Mouse (Mus musculus): ENCODE results near the gene Chd3. TPM values are rescaled to one million over a fixed set of nuclear protein-coding genes. Genes with fewer than 3 reads are reported as not detected.
A peak's percentile ranks its signal among the peaks of the same experiment; 100 is the strongest.

Chd3 gene
- 21.9 and 25.7 TPM in 2 replicates for polyA plus RNA-seq (2011; ENCODE audit: insufficient read depth, insufficient read length, low read depth, missing spikeins)

DNA sequence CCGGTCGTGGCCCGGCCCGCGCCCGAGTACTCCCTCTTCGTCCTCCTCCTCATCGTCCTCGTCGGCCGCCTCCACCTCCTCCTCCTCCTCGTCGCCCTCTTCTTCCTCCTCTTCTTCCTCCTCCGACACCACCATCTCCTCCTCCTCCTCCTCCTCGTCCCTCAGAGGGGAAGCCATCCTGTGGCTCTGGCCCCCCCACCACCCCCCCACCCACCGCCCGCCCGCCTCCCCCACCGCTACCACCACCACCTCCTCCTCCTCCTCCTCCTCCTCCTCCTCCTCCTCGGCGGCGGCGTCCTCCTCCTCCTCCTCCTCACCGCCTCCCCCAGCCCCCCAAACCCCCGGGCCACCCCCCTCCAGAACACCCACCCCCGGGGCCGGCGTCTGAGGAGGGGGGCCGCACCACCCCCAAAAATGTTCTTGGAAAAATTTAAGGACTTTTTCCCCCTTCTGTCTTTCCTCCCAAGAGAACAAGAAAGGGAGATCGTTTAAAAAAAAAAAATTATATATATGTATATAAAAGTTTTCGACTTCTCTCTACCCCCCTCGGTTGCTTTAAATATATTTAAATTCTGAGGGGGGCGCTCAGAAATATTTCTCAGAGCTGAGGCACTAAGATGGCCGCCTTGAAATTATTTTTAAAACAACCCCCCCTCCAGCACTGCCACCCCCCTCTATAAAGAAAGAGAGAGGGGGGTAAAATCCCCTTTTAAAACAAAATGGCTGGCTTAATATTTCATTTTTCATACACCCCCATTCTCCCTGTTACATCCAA is at the start of gene Chd3:
Gene Chd3 (minus strand): TSS at position 192 of the 775 bp plus-strand sequence.
- H3K36me3 ChIP-seq (ENCODE audit: control insufficient read depth, insufficient read depth, low read length, poor library complexity, severe bottlenecking): no peaks in the 10 kb centered on the region
- H3K9me3 ChIP-seq (replicated peaks; ENCODE audit: control insufficient read depth, insufficient read depth, low read length, poor library complexity, severe bottlenecking): no peaks in the 10 kb centered on the region
- H3K4me3 ChIP-seq (ENCODE audit: low read depth, low read length): peak within 1 kb of the TSS; percentile 81
- peak within 1 kb of the TSS; percentile 96 for H3K9ac ChIP-seq (ENCODE audit: low read depth, poor library complexity, severe bottlenecking)
- H3K27ac ChIP-seq (ENCODE audit: insufficient read depth, low read length): no peak within 1 kb of the TSS
- H3K4me1 ChIP-seq (ENCODE audit: control insufficient read depth, insufficient read depth, low read length): peaks cover 4% of the 10 kb centered on the region
- TF ChIP-seq EP300 (IDR thresholded peaks at IDR 0.05; ENCODE audit: insufficient read depth, low read depth, low read length) (no peak), POLR2A (IDR thresholded peaks at IDR 0.05; ENCODE audit: insufficient read depth, low read length) (no peak), CTCF (IDR thresholded peaks at IDR 0.05; ENCODE audit: low read depth, low read length) (no peak)
- peaks cover 14% of the 10 kb centered on the region for H3K27me3 ChIP-seq (ENCODE audit: control insufficient read depth, insufficient read depth, low read length, poor library complexity, severe bottlenecking)

DNA sequence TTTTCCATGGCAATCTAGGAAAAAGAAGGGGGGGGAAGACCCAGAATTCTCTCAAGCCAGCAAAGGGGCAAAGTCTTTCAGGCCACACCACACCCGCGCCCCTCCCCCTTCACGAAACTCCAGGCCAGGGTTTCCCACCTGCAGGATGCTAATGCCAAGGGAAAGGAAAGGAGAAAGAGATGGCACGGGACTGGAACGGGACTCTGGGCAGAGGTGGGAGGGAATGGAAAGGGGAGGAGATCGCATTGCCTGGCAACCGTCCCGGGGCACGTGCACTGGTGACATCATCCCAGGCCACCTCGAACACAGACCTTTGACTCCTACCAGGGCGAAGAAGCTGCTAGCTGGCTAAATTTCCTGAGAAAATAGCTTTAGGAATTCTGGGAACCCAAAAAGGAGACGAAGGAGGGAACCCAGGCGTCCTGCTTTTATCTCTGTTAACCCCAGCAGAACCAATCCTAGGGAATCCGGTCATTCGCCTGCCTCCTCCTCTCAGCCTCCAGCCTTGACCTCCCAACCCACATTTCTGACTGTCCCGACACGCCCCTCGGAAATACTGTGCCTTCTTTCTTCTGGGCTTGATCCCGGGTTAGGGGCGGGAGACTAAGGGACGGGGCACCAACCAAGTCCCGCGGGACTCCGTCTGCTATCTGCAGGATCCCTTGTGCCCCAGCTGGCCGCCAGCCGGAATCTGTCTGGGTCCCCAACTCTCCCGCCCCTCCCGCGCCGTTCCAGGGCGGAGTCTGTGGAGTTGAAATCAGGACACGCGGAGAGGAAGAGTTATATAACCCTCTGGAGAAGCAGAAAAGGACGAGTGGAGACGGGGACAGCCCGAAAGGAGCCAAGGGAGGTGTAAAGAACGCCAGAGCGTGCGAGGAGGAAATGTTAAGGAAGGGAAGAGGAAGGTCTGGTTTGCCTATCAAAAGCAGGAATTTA is 48.5 kb upstream of the Chd3 start:
- peak; percentile 97 for TF ChIP-seq EP300 (IDR thresholded peaks at IDR 0.05; ENCODE audit: insufficient read depth, low read depth, low read length)
- TF ChIP-seq POLR2A (IDR thresholded peaks at IDR 0.05; ENCODE audit: insufficient read depth, low read length): no peak
- no peak for TF ChIP-seq CTCF (IDR thresholded peaks at IDR 0.05; ENCODE audit: low read depth, low read length)
- peaks cover 15% of the 10 kb centered on the region for H3K4me1 ChIP-seq (ENCODE audit: control insufficient read depth, insufficient read depth, low read length)
- peak overlapping the region; percentile 81 for H3K27ac ChIP-seq (ENCODE audit: insufficient read depth, low read length)

DNA sequence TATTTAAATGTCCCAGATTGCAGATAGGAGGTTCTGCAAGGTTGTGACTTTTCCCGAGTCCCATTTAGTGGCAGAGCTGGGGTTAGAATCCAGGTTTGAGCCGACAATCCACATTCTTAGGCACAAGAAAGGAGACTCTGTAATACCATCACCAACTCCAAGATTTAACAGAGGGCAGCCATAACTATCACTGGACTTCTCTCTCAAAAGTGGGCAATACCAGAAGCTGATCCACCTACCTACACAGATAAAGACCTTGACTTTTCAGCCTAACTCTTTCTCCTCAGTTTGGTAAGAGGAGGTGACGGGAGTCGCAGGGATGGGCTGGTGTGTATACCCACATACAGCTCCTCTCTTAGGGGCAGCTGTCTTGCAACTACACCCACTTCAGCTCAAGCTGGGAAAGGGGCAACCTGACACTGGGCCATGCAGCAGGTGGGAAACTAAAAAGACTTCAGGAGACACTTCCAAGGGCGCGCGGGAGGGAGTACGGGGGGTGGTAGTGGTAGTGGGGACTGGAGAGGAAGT is 47.8 kb upstream of the Chd3 start:
- H3K4me1 ChIP-seq (ENCODE audit: control insufficient read depth, insufficient read depth, low read length): peaks cover 15% of the 10 kb centered on the region
- no peaks in the 10 kb centered on the region for H3K36me3 ChIP-seq (ENCODE audit: control insufficient read depth, insufficient read depth, low read length, poor library complexity, severe bottlenecking)
- peak overlapping the region; percentile 71 for H3K4me3 ChIP-seq (ENCODE audit: low read depth, low read length)
- no peaks in the 10 kb centered on the region for H3K9me3 ChIP-seq (replicated peaks; ENCODE audit: control insufficient read depth, insufficient read depth, low read length, poor library complexity, severe bottlenecking)
- H3K9ac ChIP-seq (ENCODE audit: low read depth, poor library complexity, severe bottlenecking): peak overlapping the region; percentile 12; the same call in 1 of the 2 replicates
- TF ChIP-seq CTCF (IDR thresholded peaks at IDR 0.05; ENCODE audit: low read depth, low read length): no peak
- no peak for TF ChIP-seq POLR2A (IDR thresholded peaks at IDR 0.05; ENCODE audit: insufficient read depth, low read length)
- no peak for TF ChIP-seq EP300 (IDR thresholded peaks at IDR 0.05; ENCODE audit: insufficient read depth, low read depth, low read length)
- peak overlapping the region; percentile 80 for H3K27ac ChIP-seq (ENCODE audit: insufficient read depth, low read length)
- H3K27me3 ChIP-seq (ENCODE audit: control insufficient read depth, insufficient read depth, low read length, poor library complexity, severe bottlenecking): no peaks in the 10 kb centered on the region

More for the DNA sequence above, 48.5 kb upstream of the Chd3 start:
- Histone ChIP-seq H3K36me3 (ENCODE audit: control insufficient read depth, insufficient read depth, low read length, poor library complexity, severe bottlenecking) (no peaks in the 10 kb centered on the region), H3K9ac (ENCODE audit: low read depth, poor library complexity, severe bottlenecking) (peak overlapping the region; percentile 79), H3K4me3 (ENCODE audit: low read depth, low read length) (peak overlapping the region; percentile 71), H3K27me3 (ENCODE audit: control insufficient read depth, insufficient read depth, low read length, poor library complexity, severe bottlenecking) (no peaks in the 10 kb centered on the region), H3K9me3 (replicated peaks; ENCODE audit: control insufficient read depth, insufficient read depth, low read length, poor library complexity, severe bottlenecking) (no peaks in the 10 kb centered on the region)

DNA sequence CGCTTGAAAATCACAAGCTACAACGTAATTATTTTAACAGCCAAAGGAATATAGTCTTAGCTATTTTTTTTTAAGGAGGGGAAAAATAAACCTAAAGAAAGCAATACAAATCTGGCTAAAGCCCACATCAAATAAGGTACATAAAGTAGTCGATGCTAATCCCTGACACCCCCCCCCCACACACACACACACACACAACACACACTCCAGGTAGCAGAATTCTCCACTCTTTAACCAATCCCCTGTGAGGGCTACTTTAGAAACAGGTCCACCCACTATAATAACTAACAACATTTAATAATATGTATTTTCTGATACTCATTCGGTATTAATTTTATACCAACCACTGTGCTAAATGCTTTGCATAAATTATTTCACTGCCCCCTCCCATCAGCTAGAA is 47.3 kb upstream of the Chd3 start:
- Histone ChIP-seq H3K4me3 (ENCODE audit: low read depth, low read length) (no peak overlapping the region), H3K9me3 (replicated peaks; ENCODE audit: control insufficient read depth, insufficient read depth, low read length, poor library complexity, severe bottlenecking) (no peaks in the 10 kb centered on the region), H3K36me3 (ENCODE audit: control insufficient read depth, insufficient read depth, low read length, poor library complexity, severe bottlenecking) (no peaks in the 10 kb centered on the region), H3K27me3 (ENCODE audit: control insufficient read depth, insufficient read depth, low read length, poor library complexity, severe bottlenecking) (no peaks in the 10 kb centered on the region), H3K4me1 (ENCODE audit: control insufficient read depth, insufficient read depth, low read length) (peaks cover 15% of the 10 kb centered on the region), H3K9ac (ENCODE audit: low read depth, poor library complexity, severe bottlenecking) (peak overlapping the region; percentile 80), H3K27ac (ENCODE audit: insufficient read depth, low read length) (no peak overlapping the region)
- TF ChIP-seq POLR2A (IDR thresholded peaks at IDR 0.05; ENCODE audit: insufficient read depth, low read length) (no peak), CTCF (IDR thresholded peaks at IDR 0.05; ENCODE audit: low read depth, low read length) (no peak), EP300 (IDR thresholded peaks at IDR 0.05; ENCODE audit: insufficient read depth, low read depth, low read length) (no peak)

DNA sequence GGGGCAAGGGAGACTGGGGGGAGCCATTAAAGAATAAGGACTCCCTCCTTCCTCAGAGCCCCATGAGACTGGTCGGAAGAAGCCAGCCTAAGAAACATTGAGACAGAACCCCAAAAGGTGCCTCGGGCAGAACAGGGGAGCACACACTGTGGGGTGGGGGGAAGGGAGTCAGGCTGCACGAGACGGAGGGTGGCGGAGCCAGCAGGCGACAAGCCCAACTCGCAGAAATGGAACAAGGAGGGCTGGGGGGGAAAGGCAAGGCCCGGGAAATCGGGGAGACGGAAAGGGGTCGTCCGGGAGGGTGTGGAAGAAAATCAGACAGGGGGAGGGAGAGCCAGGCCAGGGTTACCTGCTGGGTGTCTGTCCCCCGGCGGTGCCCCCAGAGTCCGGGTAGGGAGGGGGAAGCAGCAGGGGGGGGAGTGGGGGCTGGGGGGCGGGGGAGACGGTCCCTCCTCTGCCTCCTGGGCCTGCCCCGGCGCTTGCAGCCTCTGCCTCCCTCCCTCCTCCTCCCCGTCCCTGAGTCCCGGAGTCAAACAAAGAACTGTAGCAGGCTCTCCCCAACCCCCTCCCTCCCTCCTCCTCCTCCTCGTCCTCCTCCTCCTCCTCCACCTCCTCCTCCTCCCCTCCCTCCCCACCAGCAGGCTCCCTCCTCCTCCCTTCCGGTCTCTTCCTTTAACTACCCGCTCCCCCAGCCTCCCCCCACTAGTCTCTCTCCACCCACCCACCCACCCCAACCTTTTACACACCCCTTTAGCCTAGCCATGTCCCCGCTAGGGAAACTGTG is 46.7 kb upstream of the Chd3 start:
- Histone ChIP-seq H3K27me3 (ENCODE audit: control insufficient read depth, insufficient read depth, low read length, poor library complexity, severe bottlenecking) (no peaks in the 10 kb centered on the region), H3K9me3 (replicated peaks; ENCODE audit: control insufficient read depth, insufficient read depth, low read length, poor library complexity, severe bottlenecking) (no peaks in the 10 kb centered on the region), H3K36me3 (ENCODE audit: control insufficient read depth, insufficient read depth, low read length, poor library complexity, severe bottlenecking) (no peaks in the 10 kb centered on the region), H3K4me3 (ENCODE audit: low read depth, low read length) (peak overlapping the region; percentile 80), H3K27ac (ENCODE audit: insufficient read depth, low read length) (no peak overlapping the region; the same call in 1 of the 2 replicates), H3K4me1 (ENCODE audit: control insufficient read depth, insufficient read depth, low read length) (peaks cover 13% of the 10 kb centered on the region), H3K9ac (ENCODE audit: low read depth, poor library complexity, severe bottlenecking) (peak overlapping the region; percentile 80)
- TF ChIP-seq POLR2A (IDR thresholded peaks at IDR 0.05; ENCODE audit: insufficient read depth, low read length) (no peak), EP300 (IDR thresholded peaks at IDR 0.05; ENCODE audit: insufficient read depth, low read depth, low read length) (0 out of 2 replicates have a peak, but pooled peaks have one; percentile 62)

Data from ES-Bruce4 (cell line).